Mouse (Mus musculus) liver, adult 2 months (tissue): ENCODE measurements around the gene Ptprn2. TPM values are rescaled to one million over a fixed set of nuclear protein-coding genes. Genes with fewer than 3 reads are reported as not detected.

Experiments
- DNase-seq: peaks from one replicate; pipeline ENCODE4 v3.0.0-alpha.2; 2011; ENCODE audit warnings: low read depth, low spot score; ENCODE audit errors: extremely low read depth
- H3K27ac ChIP-seq: fragments of 200-500 bp; replicated peaks from 2 replicates; pipeline ENCODE4 v1.5.1; 2012; ENCODE audit warnings: low read depth, mild to moderate bottlenecking, control low read depth, inconsistent platforms, low read length; ENCODE audit not compliant: insufficient read depth
- H3K27me3 ChIP-seq: fragments of 200-500 bp; 2 replicates; pipeline ENCODE4 v1.6.1; 2012; ENCODE audit warnings: mild to moderate bottlenecking, moderate library complexity, low read length, inconsistent platforms; ENCODE audit not compliant: control insufficient read depth, insufficient read depth
- H3K36me3 ChIP-seq: fragments of 200-500 bp; 2 replicates; pipeline ENCODE4 v1.6.1; 2012; ENCODE audit warnings: low read length, inconsistent platforms; ENCODE audit not compliant: control insufficient read depth, insufficient read depth
- H3K4me1 ChIP-seq: fragments of 200-500 bp; 2 replicates; pipeline ENCODE4 v1.6.1; 2011; ENCODE audit warnings: low read length; ENCODE audit not compliant: control insufficient read depth, insufficient read depth
- H3K4me3 ChIP-seq: fragments of 200-500 bp; 2 replicates; pipeline ENCODE4 v1.5.1; 2011; ENCODE audit warnings: low read depth, mild to moderate bottlenecking, control low read depth, low read length, moderate library complexity; ENCODE audit not compliant: insufficient read depth
- H3K79me2 ChIP-seq: fragments of 200-500 bp; 2 replicates; pipeline ENCODE4 v1.6.1; 2012; ENCODE audit warnings: inconsistent platforms, mild to moderate bottlenecking, low read length, moderate library complexity; ENCODE audit not compliant: control insufficient read depth, insufficient read depth
- H3K9ac ChIP-seq: fragments of 200-500 bp; 2 replicates; pipeline ENCODE4 v1.6.1; 2012; ENCODE audit warnings: low read depth, mild to moderate bottlenecking, control low read depth, inconsistent platforms, low read length
- CTCF ChIP-seq: fragments of 200-500 bp; IDR thresholded peaks from 2 replicates; pipeline ENCODE4 v1.5.1; 2011; ENCODE audit warnings: low read depth, low read length, control low read depth
- POLR2A ChIP-seq: fragments of 200-500 bp; IDR thresholded peaks from 2 replicates; pipeline ENCODE4 v1.6.1; 2011; ENCODE audit warnings: low read length, control low read depth; ENCODE audit not compliant: insufficient read depth; ENCODE audit errors: extremely low read depth
- WGBS: fragments of 180-500 bp; shearing (Covaris S2); methylation state at CpG from one replicate; pipeline ENCODE4 v1.1.7; 2018; 5-methylcytosine and 5-hydroxymethylcytosine counted together
- polyA plus RNA-seq: library from polyadenylated mRNA; depleted of rRNA; stranded (reverse); fragments of >200 nt; gene quantifications from 2 replicates; pipeline ENCODE4 v1.2.3, GENCODE M21; 2012
- total RNA-seq: library from RNA; depleted of rRNA; stranded (reverse); fragments of >200 nt; gene quantifications from 2 replicates; pipeline ENCODE4 v1.2.3, GENCODE M21; 2014

Ptprn2 gene
- total and polyA plus RNA-seq, 2 experiments = 0.06 TPM; not detected in 1

DNA sequence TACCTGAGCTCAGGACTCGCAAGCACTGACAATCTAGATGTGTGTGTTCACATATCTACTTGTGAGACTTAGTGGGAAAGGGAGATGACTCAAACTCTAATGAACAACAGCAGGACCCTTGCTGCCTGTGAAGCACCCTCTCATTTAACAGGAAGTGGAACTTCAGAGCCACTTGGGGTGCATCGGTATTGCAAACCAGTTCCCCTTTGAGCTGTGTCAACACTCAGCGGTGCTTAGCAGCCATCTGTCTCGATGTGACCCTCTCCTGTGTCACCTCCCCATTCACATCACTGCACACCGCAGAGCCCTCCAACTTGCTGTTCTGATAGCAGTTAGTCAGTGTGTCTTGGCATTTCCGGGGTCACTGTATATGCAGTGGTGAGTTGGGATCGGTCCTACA, 592.1 kb downstream of the Ptprn2 start:
- Histone ChIP-seq H3K4me1 (no peaks in the 10 kb centered on the region), H3K27ac (no peak overlapping the region), H3K36me3 (no peaks in the 10 kb centered on the region), H3K4me3 (no peak overlapping the region), H3K27me3 (no peaks in the 10 kb centered on the region), H3K79me2 (no peaks in the 10 kb centered on the region), H3K9ac (no peak overlapping the region)
- no peak for TF ChIP-seq CTCF
- TF ChIP-seq POLR2A = no peak
- no peak for DNase-seq
- 65% methylated on average over 7 of the region's 7 CpGs for WGBS

DNA sequence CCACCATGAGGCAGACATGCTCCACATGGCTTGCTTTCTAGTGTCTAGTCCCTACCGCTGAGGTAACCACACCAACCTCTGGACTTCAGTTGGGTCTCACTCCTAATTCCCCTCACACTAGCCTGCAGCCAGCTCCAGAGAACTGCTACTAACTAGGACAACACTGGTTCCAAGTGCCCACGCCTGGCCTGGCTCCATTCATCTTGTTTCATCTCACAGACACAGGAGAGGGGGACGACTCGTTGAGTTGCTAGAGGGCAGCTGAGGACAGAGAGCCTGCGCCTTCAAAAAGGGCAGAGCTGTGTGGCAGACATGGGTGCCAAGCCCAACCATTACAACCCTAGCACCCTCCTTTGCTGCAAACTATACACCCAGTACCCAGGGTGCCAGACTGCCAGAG, 593.4 kb downstream of the Ptprn2 start:
- no peak for DNase-seq
- no peaks in the 10 kb centered on the region for H3K36me3 ChIP-seq
- no peaks in the 10 kb centered on the region for H3K79me2 ChIP-seq
- no peak overlapping the region for H3K9ac ChIP-seq
- H3K4me3 ChIP-seq = no peak overlapping the region
- no peak overlapping the region for H3K27ac ChIP-seq
- 84% methylated on average over 5 of the region's 5 CpGs for WGBS
- H3K27me3 ChIP-seq = no peaks in the 10 kb centered on the region
- no peaks in the 10 kb centered on the region for H3K4me1 ChIP-seq
- no peak for TF ChIP-seq POLR2A
- no peak for TF ChIP-seq CTCF

DNA sequence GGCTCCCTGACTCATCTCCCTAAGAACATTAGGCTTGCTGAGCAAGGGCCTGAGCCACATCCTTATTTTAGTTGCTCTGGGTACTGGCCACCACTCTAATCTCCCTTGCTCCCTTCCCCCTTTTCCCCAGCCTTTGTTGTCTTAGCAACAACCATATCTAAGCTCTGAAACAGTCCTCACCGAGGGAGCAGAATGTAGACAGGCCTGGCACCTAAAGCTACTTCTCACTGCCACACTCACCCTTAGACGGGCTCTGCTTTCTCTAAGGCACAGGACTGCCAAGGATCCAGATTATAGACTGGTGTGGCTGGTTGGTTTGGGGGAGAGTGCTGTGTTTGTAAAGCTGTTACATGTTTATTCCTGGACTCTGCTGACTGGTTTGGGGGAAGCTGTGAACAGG, 594.2 kb downstream of the Ptprn2 start:
- no peak overlapping the region for H3K9ac ChIP-seq
- no peaks in the 10 kb centered on the region for H3K27me3 ChIP-seq
- H3K4me3 ChIP-seq = no peak overlapping the region
- TF ChIP-seq POLR2A (no peak), CTCF (no peak)
- no peaks in the 10 kb centered on the region for H3K79me2 ChIP-seq
- DNase-seq = no peak
- 60% methylated on average over 2 of the region's 2 CpGs for WGBS
- H3K27ac ChIP-seq = no peak overlapping the region
- no peaks in the 10 kb centered on the region for H3K36me3 ChIP-seq
- H3K4me1 ChIP-seq = no peaks in the 10 kb centered on the region

DNA sequence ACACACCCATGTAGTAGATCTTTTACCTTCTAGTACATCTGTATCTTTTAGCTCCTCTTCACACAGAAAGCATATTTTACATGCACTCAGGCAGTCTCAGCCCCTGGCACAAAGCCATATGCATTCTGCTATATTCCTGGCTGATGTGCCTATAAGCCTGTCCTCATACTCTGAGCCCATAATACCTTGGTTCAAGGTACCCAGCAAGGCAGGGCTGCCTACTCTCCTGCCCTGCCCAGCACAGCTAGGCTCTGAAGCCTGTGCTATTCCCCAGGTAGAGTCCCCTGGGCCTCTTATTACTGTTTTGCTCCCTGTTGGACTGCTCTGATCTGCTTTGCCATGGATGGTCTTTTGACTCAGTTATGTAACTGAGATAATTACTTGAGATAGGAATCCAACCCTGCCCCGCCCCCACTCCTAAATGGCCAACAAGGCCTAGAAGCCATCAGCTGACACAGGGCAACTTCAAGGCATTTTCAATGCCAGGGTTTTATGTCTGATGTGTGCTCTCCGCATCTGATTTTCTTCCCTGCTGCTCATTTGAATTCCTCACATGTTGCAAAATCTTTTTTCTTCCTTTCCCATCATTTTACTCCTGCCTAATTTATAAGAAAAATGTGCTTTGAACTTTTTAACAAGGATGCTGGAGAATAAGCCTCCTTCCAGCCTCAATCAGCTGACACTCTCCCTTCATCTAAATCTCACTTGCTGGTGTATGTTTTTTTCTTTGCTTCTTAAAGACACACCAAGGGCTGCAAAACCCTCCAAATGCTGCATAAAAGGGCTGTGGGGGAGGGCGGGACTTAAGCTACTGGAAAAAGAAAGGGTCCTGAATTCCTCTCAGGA, 598.6 kb downstream of the Ptprn2 start:
- Histone ChIP-seq H3K79me2 (no peaks in the 10 kb centered on the region), H3K4me3 (no peak overlapping the region), H3K4me1 (no peaks in the 10 kb centered on the region), H3K9ac (no peak overlapping the region), H3K27me3 (no peaks in the 10 kb centered on the region), H3K27ac (no peak overlapping the region), H3K36me3 (no peaks in the 10 kb centered on the region)
- DNase-seq = no peak
- WGBS = 92% methylated on average over 3 of the region's 3 CpGs
- TF ChIP-seq CTCF (no peak), POLR2A (no peak)

DNA sequence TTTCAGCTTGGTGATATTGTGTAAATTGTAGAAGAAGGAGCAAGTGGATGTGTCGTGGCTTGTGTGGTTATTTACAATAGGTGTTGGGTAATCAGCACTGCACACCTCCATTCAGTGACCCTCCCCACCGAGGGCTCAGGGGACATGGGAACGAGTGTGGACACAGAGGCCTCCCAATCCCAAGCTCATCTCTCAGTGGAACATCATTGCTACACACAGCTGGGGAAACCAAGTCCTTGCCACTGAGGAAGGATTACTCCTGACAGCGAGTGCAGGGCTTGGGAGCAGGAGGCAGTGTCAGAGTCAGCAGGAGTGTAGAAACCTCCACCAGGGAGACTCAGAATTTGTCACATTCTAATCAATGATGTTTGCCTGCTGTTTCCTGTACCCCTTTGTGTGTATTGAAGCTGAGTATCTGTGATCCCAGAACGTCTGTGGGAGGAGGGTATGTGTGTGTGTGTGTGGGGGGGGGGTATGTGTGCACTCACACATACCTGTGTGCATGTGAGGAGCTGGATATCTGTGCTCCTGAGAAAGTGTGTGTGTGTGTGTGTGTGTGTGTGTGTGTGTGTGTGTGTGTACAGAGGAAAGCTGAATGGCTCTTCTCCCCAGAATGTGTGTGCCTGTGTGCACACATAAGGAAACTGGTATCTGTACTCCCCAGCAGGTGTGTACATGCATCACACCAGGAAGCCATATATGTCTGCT, 599.3 kb downstream of the Ptprn2 start:
- Histone ChIP-seq H3K36me3 (no peaks in the 10 kb centered on the region), H3K27ac (no peak overlapping the region), H3K27me3 (no peaks in the 10 kb centered on the region), H3K79me2 (no peaks in the 10 kb centered on the region), H3K4me3 (no peak overlapping the region), H3K4me1 (no peaks in the 10 kb centered on the region), H3K9ac (no peak overlapping the region)
- no peak for DNase-seq
- TF ChIP-seq POLR2A (no peak), CTCF (no peak)
- 34% methylated on average over 5 of the region's 5 CpGs for WGBS
